Mouse (Mus musculus) layer of hippocampus, adult 11-12 months (tissue): ENCODE results near the gene Pakap.

Source experiments
- DNase-seq: peaks from one replicate; pipeline ENCODE4 v3.0.0; 2022; ENCODE audit warnings: low spot score

The Pakap gene

DNA sequence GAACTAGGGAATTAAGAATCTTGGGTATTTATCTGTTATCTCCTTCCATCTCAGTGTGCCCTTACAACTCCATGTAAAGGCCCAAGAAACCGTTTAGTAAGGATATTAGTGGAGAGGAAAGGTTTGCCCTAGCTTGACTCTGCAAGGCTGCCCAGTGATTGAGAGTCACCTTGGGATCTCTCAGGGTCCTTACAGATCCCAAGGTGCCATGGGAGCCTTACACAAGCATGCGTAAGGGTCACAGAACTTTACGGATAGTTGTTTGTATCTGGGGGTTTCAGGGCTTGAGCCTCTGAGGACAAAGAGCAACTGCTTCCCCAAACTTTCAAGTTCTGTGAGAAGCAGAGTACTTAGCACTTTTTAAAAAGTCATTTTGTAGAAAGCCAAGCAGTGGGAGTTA, 6.2 kb downstream of the Pakap start:
- DNase-seq, result no peak

- no peak for DNase-seq
These were observed 6.7 kb downstream of the Pakap start for GRCm38 (mm10) chr4:57574646-57575045.

DNA sequence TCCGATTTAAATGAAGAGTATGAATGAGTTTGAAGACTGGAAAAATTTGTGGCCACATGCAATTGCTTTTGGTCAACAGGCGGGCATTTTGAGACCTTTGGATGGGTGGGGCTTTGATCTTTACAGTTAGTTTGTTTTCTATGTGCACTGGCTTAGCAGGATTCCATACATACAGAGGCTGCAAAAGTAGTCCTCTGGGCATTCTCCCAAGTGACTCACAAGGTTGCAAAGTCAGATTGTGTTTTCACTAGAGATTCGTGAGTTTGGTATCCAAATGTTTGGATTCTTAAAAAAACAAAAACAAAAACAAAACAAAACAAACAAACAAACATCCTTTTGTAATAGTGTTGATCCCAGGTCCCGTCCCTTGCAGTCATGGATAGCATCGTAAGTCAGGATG, 7.7 kb downstream of the Pakap start:
- DNase-seq, result no peak

- no peak for DNase-seq
These were observed 8.1 kb downstream of the Pakap start for GRCm38 (mm10) chr4:57576095-57576494.

- no peak for DNase-seq
These were observed 11.7 kb downstream of the Pakap start for GRCm38 (mm10) chr4:57579683-57580082.

DNA sequence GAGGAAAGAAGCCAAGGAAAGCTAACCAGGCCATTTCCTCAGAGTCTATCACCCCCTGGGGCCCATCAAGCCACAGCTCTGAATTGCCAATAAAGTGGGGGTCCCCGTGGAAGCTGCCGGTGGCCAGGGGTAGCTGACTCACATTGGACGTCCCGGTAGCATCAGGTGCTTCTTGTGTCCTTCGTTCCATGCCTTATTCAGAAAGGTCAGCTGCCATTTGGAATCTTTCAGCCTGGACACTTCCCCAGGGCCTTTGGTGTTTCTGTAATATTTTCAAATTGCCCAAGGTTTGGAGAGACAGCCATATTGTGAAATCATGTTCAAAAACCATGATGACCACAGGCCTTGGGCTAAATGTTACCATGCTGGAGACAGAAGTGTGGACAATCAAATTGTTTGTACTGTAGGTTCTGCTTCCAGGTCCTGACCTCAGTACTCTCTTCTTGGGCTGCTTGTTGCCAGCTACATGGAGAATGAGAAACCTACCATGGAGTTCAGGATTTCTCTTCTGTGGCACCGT, 17.4 kb downstream of the Pakap start:
- DNase-seq, result no peak

DNA sequence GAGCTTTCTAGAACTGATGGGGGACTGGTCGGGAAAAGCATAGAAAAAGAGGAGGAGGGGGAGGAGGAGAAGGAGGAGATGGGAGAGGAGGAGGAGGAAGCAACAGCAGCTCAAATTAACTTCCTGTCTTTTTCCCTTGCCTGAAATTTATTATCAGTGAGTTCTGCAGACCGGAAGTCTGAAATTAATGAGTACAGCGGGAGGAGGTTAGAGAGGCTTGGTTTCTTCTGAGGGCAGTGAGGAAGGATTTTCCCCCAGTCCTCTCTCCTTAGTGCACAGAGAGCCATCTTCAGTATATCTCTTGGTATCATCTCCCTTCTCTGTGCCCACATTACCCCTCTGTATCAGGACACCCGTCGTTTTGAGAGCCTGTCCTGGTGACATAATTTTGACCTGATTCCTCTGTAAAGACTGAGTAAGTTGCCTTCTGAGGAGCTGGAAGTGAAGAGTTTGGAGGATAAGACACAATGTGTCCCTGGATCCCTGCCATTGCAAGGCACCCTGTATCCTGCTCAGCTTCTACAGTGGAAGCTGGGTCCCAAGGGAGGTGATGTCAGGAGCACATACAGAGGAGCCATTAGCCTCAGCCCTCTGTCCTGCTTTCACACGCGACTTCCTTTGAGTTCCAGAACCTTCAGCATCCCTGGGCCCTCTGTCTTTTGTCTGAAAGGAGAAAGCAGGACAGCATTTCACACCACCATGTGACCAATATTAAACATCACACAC, 19.1 kb downstream of the Pakap start:
- DNase-seq, result no peak

DNA sequence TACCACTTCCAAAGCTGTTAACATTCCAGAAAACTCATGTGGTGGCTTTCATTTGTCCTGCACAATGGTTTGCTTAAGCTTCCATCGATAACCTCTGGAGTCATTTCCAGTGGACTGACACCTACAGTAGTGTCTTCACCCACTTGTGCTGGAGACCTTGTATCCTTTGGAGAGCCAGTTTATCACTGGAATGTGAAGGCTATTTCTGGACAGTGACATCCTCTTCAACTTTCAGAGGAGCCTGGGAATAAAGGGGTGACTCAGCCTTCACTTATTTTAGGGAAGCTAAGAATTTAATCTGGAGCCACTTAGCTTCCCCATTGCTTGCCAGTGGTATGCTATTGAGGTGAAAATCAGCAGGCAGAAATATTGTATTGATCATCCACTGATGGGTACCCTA, 20.4 kb downstream of the Pakap start:
- DNase-seq, result no peak

- DNase-seq, result no peak
These were observed 24.8 kb downstream of the Pakap start for GRCm38 (mm10) chr4:57592751-57593150.

DNA sequence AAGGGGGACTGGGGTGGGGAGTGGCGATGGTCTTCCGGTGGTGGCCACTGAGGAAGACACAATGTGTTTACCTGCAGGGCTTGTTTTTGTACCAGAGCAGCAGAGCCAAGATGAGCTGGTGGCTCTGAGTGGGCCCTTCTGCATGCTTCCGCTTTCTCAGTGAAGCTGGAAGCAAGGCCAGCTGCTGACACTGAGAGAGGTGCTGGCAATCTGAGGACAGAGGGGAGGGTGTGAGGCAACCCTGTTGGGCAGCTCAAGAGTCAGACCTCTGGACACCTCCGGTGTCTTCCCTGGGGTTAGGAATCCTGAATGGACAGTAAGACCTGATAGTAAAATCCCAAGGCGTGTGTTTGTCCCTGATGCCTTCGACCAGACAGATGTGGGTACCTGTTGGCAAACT, 32.0 kb downstream of the Pakap start:
- no peak for DNase-seq

GRCm38 (mm10) chr4:57600685-57601457, 32.9 kb downstream of the Pakap start:
- DNase-seq, result no peak

DNA sequence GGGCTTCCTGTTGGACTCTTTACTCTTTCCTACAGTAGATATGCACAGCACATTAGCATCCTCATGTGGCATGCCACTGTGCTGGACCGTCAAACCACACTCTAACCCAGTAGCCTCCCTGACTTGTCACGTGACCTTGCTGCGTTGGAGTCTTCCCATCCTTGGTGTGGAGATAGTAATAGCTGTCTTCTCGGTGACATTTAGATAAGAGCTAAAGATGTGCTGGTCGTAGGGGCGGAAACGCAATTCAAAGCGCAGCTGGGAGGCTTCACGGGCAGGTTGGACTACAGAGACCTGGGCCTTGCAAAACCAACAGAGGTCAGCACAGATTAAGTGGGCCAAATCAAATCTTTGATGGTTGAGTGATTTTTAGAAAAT, 33.5 kb downstream of the Pakap start:
- DNase-seq, result no peak

DNA sequence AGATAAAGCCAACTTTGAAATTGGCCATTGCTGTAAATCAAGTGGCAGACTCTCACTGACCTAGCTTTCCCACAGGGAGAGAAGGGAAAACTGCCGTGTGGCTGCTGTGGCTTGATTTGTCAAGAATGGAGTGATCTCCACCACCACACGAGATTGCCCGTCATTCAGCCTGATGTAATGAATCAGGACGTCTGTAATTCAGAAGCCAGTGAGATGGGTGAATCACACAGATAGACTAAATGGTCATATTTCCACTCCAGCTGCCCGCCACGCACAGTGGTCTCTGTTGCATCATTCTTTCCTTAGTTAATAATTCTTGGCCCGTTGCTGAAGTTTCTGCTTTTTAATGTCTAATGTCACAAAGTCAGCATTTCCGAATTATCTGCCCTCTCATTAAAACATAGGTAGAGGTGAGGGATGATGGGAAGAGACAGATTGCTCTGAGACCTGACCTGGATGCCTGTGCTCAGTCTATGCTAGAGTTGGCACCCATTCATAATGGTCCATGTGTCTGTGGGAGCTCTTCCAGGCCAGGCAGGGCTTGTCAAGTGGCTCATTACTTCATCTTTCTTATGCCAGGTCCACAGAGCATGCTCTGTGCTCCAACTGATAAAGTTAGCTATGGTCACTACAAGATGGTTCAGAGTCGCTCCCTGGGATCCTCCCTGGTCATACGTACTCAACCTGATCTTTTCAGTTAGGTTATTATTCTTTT, 34.1 kb downstream of the Pakap start:
- DNase-seq, result no peak

DNA sequence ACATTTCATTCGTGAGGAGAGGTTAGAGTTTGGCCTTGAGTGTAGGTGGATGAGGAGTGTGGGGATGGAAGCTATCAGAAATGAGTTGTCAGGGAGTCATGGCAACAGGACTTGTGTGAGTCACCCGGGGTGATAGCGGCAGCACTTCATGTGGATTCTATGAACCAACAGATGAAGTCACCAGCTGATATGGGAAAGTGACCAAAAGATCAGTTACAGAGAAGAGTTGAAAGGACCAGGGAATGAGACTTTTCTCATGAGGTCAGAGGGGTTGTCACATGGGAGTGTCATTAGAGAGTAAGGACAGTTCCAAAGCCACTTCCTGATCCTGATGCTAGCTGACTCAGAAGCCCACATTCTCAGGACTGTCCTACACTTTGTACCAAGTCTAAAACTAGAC, 38.3 kb downstream of the Pakap start:
- DNase-seq, result no peak

GRCm38 (mm10) chr4:57607247-57607942, 39.4 kb downstream of the Pakap start:
- DNase-seq, result peak; percentile 94

DNA sequence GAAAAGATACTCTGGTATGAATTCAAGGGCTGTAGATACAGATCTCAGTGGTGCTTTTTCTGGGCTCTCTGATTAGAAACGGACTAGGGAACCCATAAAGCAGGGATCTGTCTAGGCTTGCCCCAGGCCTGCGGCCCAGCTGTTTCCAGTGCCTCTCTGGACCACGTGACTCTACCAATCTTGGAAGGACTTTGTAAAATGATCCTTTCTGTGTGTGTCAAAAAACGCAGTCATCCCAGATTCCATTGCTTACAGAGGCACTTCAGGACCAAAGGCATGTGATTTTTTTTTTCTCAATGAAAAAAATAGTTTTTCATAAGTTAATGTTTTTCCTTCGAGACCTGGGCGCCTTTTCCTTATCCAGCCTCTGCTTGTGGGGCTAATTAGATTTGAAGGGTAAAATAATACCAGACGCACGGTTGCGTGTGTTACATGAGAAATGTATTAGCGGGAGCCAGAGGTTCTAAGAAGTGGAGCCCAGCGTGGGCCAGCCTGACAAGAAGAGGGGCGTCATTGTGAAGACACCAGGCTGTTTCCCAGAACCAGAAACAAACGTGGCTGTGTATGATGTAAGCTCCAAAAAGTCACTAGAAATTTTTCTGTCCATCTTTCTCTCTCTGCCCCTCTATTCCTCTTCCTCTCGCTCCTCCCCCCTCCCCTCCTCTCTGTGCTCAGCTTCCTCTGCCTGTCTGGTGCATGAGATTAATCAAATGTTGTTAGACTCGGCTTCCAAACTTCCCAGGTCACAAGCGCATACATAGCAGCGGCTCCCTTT, 43.5 kb downstream of the Pakap start:
- DNase-seq, result no peak

DNA sequence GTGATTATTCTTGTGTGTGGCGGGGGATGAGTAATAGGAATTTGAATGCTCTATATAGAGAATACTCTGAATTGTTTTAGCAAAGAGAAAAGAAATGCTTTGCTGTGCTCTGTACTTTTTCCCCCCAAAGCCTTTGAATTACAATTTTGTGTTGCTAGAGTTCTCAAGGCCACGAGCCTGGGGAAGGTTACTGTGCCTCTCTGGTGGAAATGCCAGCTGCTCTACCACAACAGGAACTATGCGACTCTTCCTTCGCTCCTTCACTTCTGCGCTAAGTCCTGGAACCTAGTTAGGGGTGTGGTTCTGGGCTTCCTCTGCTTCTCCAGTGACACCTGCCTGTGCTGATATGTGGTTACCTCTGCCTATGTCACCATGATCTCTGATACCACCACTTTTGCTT, 44.7 kb downstream of the Pakap start:
- DNase-seq, result no peak

GRCm38 (mm10) chr4:57614686-57615085, 46.7 kb downstream of the Pakap start:
- DNase-seq, result no peak

GRCm38 (mm10) chr4:57618743-57619142, 50.8 kb downstream of the Pakap start:
- no peak for DNase-seq

DNA sequence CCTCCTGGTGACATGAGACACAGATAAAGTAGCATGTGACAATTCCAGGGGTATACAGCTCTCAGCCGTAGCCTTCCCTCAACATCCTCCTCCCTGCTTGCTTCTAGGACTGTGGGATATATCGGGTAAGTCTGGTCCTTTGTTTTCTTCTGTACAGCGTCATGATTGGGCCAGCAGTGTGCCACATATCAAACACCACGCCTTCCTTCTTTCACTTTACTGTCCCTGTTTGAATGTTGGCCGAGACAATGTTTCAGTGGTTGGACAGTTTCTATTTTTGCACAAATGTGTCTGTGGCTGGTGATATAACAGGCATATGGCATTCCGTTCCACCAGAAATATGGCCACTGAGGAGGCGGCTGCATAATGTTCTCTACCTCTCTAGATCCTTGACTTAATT, 54.8 kb downstream of the Pakap start:
- DNase-seq, result no peak

DNA sequence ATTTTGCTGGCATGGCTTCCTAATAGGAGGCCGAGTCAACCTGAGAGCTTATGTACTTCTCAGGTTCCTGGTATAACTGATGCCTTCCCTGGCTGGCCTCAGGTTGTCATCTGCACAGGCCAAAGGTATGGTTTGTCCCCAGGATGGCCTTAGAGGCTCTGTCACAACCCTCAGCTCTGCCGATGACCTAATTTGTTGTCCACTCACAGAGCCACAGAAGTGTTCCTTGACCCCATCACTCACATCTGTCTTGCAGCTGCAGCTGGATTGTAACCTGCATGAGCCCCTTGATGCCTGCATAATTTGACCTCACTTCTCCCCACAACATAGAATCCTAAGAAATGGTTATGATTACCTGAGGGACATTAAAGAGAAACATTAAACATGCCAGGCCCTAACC, 56.8 kb downstream of the Pakap start:
- no peak for DNase-seq
